Mouse (Mus musculus) activated CD4-positive, CD25-positive, alpha-beta regulatory T cell (primary cell): ENCODE measurements around the gene Arpc5l. TPM values are rescaled to one million over a fixed set of nuclear protein-coding genes. Genes with fewer than 3 reads are reported as not detected.

Experiments used
- polyA plus RNA-seq, 2 experiments: library from polyadenylated mRNA; unstranded; fragments of 100-300 nt; shearing (Covaris generic); gene quantifications; one replicate each; pipeline ENCODE4 v1.2.1; 2017

The Arpc5l gene
- polyA plus RNA-seq = 100 to 1,000 TPM; 230 to 240 TPM

DNA sequence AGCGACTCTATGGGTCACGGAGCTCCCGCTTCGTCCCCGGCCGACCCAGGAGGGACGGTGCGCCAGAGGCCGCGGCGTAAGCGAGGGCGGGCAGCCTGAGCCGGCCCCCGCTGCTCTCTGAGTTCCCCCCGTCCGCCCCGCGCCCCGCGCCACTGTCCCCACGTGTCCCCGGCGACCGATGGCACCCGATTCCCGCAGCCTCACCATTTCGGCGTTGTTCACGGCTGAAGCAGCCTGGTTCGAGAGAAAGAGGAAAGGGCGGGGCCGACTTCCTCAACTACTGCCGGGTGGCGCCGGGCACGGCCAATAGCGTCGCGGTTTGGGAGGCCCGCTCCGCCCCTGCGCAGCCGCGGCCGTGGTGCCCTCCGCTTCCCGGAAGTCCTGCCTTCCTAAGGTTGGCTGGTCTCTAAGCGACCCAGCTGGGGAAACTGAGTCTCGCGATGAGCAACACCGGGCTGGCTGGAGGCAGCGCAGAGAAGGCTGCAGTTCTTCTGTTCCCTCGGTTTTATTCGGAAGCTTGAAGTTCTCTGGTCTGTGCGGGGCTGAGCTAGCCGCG is at the start of gene Arpc5l:
Arpc5l (plus strand) TSS at position 469 of the 556 bp plus-strand sequence.

DNA sequence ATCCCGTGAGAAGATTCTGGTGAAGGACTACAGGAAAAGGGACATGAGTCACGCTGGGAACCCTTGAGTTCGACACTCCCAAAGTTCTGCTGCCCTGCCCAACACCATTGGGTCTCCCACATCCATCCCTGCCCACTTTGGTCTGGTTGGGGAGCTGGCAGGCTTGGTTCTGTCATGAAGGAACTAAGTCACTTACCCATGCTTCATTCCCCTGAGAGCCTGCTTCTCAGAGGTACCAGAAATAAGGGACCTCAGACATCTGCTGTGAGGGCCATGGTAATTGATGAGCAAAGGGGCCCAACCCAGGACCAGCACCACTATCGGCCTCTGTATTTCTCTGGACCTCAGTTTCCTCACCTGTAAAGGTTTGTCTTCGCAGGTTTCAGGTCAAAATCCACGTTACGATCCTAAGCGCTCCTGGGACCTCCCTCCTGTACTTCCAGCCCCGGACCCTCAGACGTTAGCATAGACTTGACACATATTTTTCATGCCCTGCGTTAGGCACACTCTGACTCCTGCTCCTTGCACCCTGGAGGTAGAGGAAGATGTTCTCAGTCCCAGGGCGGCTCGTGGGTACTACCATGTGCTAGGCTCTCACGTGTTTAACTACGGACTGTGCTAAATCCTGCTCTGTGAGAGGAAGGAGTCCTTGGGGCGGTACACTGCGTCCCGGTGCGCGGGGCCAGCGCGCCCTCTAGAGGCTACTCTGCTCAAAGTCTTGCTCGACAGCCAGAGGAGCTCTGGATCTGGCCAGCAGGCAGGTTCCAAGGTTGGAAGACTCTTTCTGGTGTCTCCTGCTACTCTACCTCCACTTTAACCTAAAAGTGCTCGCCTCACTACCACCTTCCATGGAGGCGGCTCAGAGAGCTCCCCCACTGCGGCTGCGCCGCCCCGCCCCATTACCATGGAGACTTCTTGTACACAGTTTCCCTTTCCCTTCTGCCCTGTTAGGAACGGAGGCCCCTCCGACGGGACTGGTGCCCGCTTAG is 7.5 kb upstream of the Arpc5l start, which contains the start of gene Wdr38:
Wdr38 (plus strand) TSS at position 91 of the 989 bp plus-strand sequence.

DNA sequence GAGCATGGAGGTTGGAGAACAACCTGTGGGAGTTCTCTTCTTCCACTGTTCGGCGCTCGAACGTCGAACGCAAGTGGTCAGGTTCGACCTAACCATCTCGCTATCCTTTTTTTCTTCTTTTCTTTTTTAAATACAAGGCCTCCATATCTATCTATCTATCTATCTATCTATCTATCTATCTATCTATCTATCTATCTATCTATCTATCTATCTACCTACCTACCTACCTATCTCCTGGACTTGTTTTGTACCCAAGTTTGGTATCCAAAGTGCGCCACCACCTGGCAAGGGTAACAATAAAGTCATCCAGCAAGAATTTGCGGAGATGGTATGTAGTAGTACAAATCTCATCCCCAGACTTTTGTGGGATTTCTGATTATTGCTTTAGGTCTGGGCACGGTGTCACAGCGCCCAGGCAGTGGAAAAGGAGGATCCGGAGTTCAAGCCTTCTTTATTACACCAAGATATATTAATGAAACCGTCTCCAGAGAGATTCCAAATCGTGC is 479 bp downstream of the Arpc5l start, which contains the start of gene Rpl35:
Rpl35 (minus strand) TSS at position 51 of the 506 bp plus-strand sequence.

Other genes with a start within 250 kb of the Arpc5l start
- under 1 TPM; 0.76 to 0.83 TPM for gene Nr6a1, start 77.7 kb upstream of the Arpc5l start, polyA plus RNA-seq
- gene Olfml2a, start 73.4 kb upstream of the Arpc5l start, polyA plus RNA-seq = under 1 TPM in 1 of 2 experiments, not detected in 1; 0.10 TPM
- under 1 TPM; 0.69 to 0.81 TPM for gene Wdr38, start 7.9 kb upstream of the Arpc5l start, polyA plus RNA-seq
- 100 to 1,000 TPM; 332 to 637 TPM for gene Rpl35, start 276 bp downstream of the Arpc5l start, polyA plus RNA-seq
- gene Golga1, start 60.2 kb downstream of the Arpc5l start, polyA plus RNA-seq = 10 to 100 TPM; 28.6 to 33.4 TPM
- gene Scai, start 185.4 kb downstream of the Arpc5l start, polyA plus RNA-seq = 10 to 100 TPM; 17.6 to 20.0 TPM
- 100 to 1,000 TPM; 114 to 116 TPM for gene Ppp6c, start 221.1 kb downstream of the Arpc5l start, polyA plus RNA-seq